Mouse (Mus musculus): ENCODE results near the gene Mrpl45.

DNA sequence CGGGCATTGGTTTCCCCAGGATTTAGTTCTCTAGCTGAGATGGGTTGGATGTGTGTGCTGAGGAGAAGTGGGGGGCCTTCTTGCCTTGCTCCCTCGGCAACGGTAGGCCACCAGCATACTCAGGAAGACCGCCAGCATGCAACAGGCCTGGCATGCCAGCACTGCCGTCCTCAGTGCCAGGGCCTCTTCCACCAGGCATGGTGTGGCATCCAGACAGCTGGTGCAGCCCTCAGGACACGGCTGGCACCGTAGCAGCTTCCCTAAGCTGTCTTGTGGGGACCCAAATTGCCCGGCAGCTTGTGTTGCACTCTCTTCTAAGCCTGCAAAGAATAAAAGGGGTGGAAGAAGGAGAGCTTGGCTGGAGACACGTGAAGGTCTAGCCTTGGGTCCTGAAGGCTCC, 30.9 kb downstream of the Mrpl45 start:
- TF ChIP-seq CTCF (IDR thresholded peaks at IDR 0.05; ENCODE audit: borderline replicate concordance, insufficient read depth, low read depth, low read length) (no peak), POLR2A (IDR thresholded peaks at IDR 0.05; ENCODE audit: borderline replicate concordance, insufficient read depth, low read length) (no peak)
